1 mouse cellular context compared by ENCODE assay signal in genomic region chr3:68977696-68978095, GRCm38 (mm10).
TF ChIP-seq lines count a peak whose summit lies in the region.

No protein-coding gene starts in this region.

TF ChIP-seq in MEL, 35 proteins besides CTCF, POLR2A, EP300 and RAD21 (continued from another document):
- TF ChIP-seq MAZ (IDR thresholded peaks at IDR 0.05; ENCODE audit: low read depth, low read length) = no peak
